Mouse (Mus musculus) liver, embryonic 12.5 days (tissue): ENCODE results near the gene Prss56. TPM values are rescaled to one million over a fixed set of nuclear protein-coding genes. Genes with fewer than 3 reads are reported as not detected.

ENCODE experiments used
- ATAC-seq: fragments of 200-750 bp; cut with Nextera tagmentation; 2 replicates; pipeline ENCODE4 v1.8.0; 2017; ENCODE audit warnings: moderate number of reproducible peaks, mild to moderate bottlenecking, moderate library complexity
- H3K27ac ChIP-seq: fragments of 300-500 bp; sonication (generic); 2 replicates; pipeline ENCODE4 v1.5.1; 2016; ENCODE audit warnings: mild to moderate bottlenecking
- H3K27me3 ChIP-seq: fragments of 300-500 bp; sonication (generic); replicated peaks from 2 replicates; pipeline ENCODE4 v1.6.1; 2016; ENCODE audit warnings: mild to moderate bottlenecking, moderate library complexity
- H3K36me3 ChIP-seq: fragments of 300-500 bp; sonication (generic); 2 replicates; pipeline ENCODE4 v1.6.1; 2016; ENCODE audit warnings: mild to moderate bottlenecking, moderate library complexity
- H3K4me1 ChIP-seq: fragments of 300-500 bp; sonication (generic); 2 replicates; pipeline ENCODE4 v1.6.1; 2016
- H3K4me2 ChIP-seq: fragments of 300-500 bp; sonication (generic); 2 replicates; pipeline ENCODE4 v1.6.1; 2016; ENCODE audit warnings: mild to moderate bottlenecking, moderate library complexity
- H3K4me3 ChIP-seq: fragments of 300-500 bp; sonication (generic); 2 replicates; pipeline ENCODE4 v1.5.1; 2016; ENCODE audit warnings: mild to moderate bottlenecking, moderate library complexity
- H3K9ac ChIP-seq: fragments of 300-500 bp; sonication (generic); 2 replicates; pipeline ENCODE4 v1.6.1; 2016; ENCODE audit warnings: mild to moderate bottlenecking, moderate library complexity
- H3K9me3 ChIP-seq: fragments of 300-500 bp; sonication (generic); replicated peaks from 2 replicates; pipeline ENCODE4 v1.6.1; 2016; ENCODE audit warnings: mild to moderate bottlenecking, moderate library complexity
- WGBS: fragments of 180-500 bp; shearing (Covaris S2); methylation state at CpG from one replicate; pipeline ENCODE4 v1.1.7; 2016; ENCODE audit not compliant: insufficient replicate concordance; 5-methylcytosine and 5-hydroxymethylcytosine counted together
- polyA plus RNA-seq: library from polyadenylated mRNA; unstranded; fragments of >200 nt; fragmentation: Nextera tagmentation; extraction: Ambion mirVana; gene quantifications from 2 replicates; pipeline ENCODE4 v1.2.1, GENCODE M21; 2016

The Prss56 gene
- polyA plus RNA-seq, 1 experiment from 2014 or later, result not detected

DNA sequence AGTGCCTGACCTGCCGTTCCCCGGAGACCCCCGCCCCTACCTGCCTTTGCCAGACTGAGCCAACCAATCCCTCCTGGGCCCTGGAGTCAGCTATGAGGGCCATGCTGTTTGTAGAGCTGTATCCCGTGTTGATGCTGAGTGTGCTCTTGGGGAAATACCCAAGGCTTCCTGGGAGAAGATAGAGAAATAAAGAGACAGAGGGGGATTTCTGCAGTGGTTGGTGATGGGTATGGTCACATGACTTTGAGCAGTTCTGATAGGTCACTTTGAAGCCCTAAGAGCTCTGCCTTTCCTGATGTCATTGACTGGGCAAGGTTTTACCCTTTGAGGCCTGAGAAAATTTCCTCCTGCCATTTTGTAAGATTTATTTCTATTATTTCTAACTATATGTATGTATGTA lies 28.3 kb downstream of the Prss56 start:
- Histone ChIP-seq H3K4me2 (no peak overlapping the region), H3K4me3 (no peak overlapping the region), H3K4me1 (peaks cover 27% of the 10 kb centered on the region)

GRCm38 (mm10) chr1:87213735-87214704 lies 30.9 kb downstream of the Prss56 start, which contains the start of gene Eif4e2:
Gene Eif4e2 (plus strand): TSS chr1:87213914.
- Histone ChIP-seq H3K27me3 (peaks cover 15% of the 10 kb centered on the region), H3K4me2 (peak within 1 kb of the TSS; percentile 93), H3K9me3 (no peaks in the 10 kb centered on the region), H3K9ac (peak within 1 kb of the TSS; percentile 98), H3K27ac (peak within 1 kb of the TSS; percentile 99), H3K4me1 (peaks cover 49% of the 10 kb centered on the region), H3K4me3 (peak within 1 kb of the TSS; percentile 96), H3K36me3 (peaks cover 34% of the 10 kb centered on the region)
- ATAC-seq, result peak; percentile 97
- WGBS, result under 1% methylated on average over 84 of the region's 99 CpGs

More for the DNA sequence above, 28.3 kb downstream of the Prss56 start:
- Histone ChIP-seq H3K27me3 (peaks cover 41% of the 10 kb centered on the region), H3K27ac (no peak overlapping the region), H3K36me3 (peaks cover 10% of the 10 kb centered on the region; the same call in 1 of the 2 replicates), H3K9me3 (no peaks in the 10 kb centered on the region), H3K9ac (no peak overlapping the region)
- ATAC-seq, result no peak
- WGBS, result 64% methylated on average over 4 of the region's 4 CpGs

- Histone ChIP-seq H3K4me1 (peaks cover 49% of the 10 kb centered on the region), H3K9me3 (no peaks in the 10 kb centered on the region), H3K27me3 (peaks cover 8% of the 10 kb centered on the region; the same call in 1 of the 2 replicates), H3K4me2 (peak overlapping the region; percentile 93), H3K27ac (peak overlapping the region; percentile 99), H3K4me3 (peak overlapping the region; percentile 96), H3K9ac (peak overlapping the region; percentile 98), H3K36me3 (peaks cover 41% of the 10 kb centered on the region)
- no peak for ATAC-seq
- 9% methylated on average over 4 of the region's 4 CpGs for WGBS
Observed at GRCm38 (mm10) chr1:87214748-87215147, 31.6 kb downstream of the Prss56 start.

DNA sequence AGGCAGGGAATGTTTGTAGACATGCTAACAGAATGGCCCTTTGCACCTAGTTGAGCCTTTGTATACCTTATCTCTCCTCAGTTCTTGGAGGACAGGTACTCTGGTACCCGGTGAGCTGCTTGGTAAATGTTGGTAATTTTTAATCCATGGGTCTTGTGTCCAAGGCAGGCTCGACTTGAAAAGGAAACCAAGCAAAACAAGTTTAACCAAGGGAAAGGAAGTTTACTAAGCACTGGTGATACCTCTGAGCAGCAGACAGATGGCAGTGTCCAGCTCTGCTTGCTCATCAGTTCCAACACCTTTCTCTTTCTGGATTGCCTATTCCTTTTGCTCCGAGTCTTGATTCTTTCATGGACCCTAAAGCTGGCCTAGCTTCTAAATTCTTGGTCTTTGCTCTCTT lies 34.8 kb downstream of the Prss56 start:
- H3K36me3 ChIP-seq, result peaks cover 73% of the 10 kb centered on the region
- 57% methylated on average over 3 of the region's 3 CpGs for WGBS
- H3K4me1 ChIP-seq, result peaks cover 47% of the 10 kb centered on the region
- H3K9ac ChIP-seq, result no peak overlapping the region
- no peak for ATAC-seq
- no peak overlapping the region for H3K27ac ChIP-seq
- no peaks in the 10 kb centered on the region for H3K9me3 ChIP-seq
- H3K4me2 ChIP-seq, result no peak overlapping the region
- no peak overlapping the region for H3K4me3 ChIP-seq
- H3K27me3 ChIP-seq, result no peaks in the 10 kb centered on the region

DNA sequence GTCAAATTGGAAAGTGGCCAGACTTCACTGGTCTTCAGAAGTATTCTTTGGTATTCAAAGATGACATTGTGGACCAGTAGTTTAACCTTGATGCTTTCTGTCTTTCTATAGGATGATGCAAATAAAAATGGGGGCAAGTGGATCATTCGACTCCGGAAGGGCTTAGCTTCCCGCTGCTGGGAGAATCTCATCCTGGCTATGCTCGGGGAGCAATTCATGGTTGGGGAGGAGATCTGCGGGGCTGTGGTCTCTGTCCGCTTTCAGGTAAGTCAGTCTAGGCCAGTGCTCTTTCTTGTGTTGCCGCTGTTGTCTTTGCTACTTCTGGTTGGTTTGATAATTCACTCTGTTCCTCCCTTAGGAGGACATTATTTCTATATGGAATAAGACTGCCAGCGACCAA lies 42.6 kb downstream of the Prss56 start:
- no peak overlapping the region for H3K27ac ChIP-seq
- H3K9me3 ChIP-seq, result no peaks in the 10 kb centered on the region
- no peak overlapping the region for H3K4me2 ChIP-seq
- H3K4me3 ChIP-seq, result no peak overlapping the region
- no peaks in the 10 kb centered on the region for H3K27me3 ChIP-seq
- ATAC-seq, result no peak
- peaks cover 94% of the 10 kb centered on the region for H3K36me3 ChIP-seq
- no peaks in the 10 kb centered on the region for H3K4me1 ChIP-seq
- no peak overlapping the region for H3K9ac ChIP-seq
- WGBS, result 86% methylated on average over 8 of the region's 8 CpGs

DNA sequence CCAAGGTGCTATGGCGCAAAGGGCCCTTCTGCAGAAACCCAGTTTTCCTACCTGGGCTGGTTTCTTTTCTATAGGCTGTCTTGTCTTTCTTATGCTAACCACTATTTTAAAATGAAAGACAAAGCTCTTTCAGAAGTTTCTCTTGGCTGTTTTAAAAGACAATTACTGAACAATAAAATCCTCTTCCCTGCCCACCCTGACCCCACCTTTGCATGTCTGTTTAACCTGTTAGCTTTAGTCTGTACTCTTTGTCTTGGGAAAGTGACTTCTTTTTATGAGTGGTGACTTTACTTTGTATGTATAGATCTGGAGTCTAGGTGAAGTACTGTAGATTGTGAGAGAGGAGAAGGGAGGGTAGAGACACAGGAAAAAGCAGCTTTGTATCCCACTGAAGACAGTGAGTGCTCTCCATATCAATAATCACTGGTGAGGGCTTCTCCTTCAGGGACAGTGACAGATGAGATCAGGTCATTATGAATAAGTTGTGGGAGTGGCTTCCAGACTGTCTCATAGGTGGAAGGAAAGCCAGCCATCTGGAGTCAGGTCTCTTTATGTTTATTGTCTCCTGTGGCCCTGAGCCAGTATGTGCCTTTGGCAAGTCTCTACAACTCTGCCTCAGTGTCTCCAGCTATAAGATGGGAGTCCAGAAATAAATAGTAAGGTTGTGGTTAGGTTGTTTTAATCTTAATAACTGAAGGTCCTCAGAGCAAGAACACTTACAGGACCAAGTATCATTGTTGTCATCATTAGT lies 43.5 kb downstream of the Prss56 start:
- WGBS, result 85% methylated on average over 1 of the region's 1 CpGs
- Histone ChIP-seq H3K4me3 (no peak overlapping the region), H3K4me1 (no peaks in the 10 kb centered on the region), H3K9ac (no peak overlapping the region), H3K27me3 (no peaks in the 10 kb centered on the region), H3K4me2 (no peak overlapping the region), H3K27ac (no peak overlapping the region), H3K36me3 (peaks cover 91% of the 10 kb centered on the region), H3K9me3 (no peaks in the 10 kb centered on the region)
- no peak for ATAC-seq

GRCm38 (mm10) chr1:87227160-87227550 lies 44.0 kb downstream of the Prss56 start:
- H3K4me2 ChIP-seq, result no peak overlapping the region
- no peaks in the 10 kb centered on the region for H3K27me3 ChIP-seq
- H3K4me3 ChIP-seq, result no peak overlapping the region
- no peaks in the 10 kb centered on the region for H3K9me3 ChIP-seq
- 80% methylated on average over 3 of the region's 3 CpGs for WGBS
- peaks cover 91% of the 10 kb centered on the region for H3K36me3 ChIP-seq
- no peak for ATAC-seq
- H3K9ac ChIP-seq, result no peak overlapping the region
- H3K27ac ChIP-seq, result no peak overlapping the region
- H3K4me1 ChIP-seq, result no peaks in the 10 kb centered on the region

DNA sequence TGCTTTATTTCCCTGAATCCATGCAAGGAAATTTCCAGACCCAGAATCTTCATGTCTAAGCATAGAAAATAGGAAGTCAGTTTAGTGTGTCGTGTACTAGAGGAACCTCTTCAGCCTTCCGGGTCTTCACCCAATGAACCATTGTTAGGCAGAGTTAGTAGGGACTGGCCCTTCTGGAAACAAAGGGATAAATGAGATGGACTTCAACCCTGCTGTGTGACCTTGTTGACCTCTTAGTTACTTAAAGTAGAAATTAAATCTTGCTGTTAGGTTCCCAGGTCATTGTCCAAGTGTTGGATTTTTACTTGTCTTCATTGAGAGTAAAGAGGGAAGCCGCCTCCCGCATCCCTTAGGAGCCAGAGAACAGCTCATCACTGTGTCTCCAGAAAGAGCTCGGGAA lies 47.5 kb downstream of the Prss56 start:
- H3K36me3 ChIP-seq, result peaks cover 89% of the 10 kb centered on the region
- 79% methylated on average over 5 of the region's 5 CpGs for WGBS
- H3K27me3 ChIP-seq, result no peaks in the 10 kb centered on the region
- ATAC-seq, result no peak
- H3K9me3 ChIP-seq, result no peaks in the 10 kb centered on the region
- H3K4me2 ChIP-seq, result no peak overlapping the region
- H3K4me1 ChIP-seq, result no peaks in the 10 kb centered on the region
- no peak overlapping the region for H3K9ac ChIP-seq
- H3K27ac ChIP-seq, result no peak overlapping the region
- no peak overlapping the region for H3K4me3 ChIP-seq

DNA sequence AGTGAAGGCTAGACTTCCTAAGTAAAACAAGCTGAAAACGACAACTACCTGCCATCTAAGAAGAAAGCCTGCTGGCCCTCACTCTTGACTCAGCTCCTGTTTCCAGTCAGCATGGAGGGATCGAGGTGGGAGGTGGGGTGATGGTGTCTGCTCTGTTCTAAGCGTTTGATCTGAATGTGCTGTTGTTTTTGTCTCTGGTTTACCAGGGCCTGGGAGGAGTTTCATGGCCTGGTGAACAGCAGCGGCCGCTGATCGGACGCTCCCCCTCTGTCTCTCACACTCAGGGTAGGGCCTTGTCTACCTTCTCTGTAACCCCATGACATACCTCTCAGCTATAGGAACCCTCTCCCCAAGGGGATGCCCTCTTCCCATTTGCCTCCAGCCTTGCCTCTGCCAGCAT lies 49.1 kb downstream of the Prss56 start:
- Histone ChIP-seq H3K9me3 (no peaks in the 10 kb centered on the region), H3K4me3 (no peak overlapping the region), H3K4me1 (no peaks in the 10 kb centered on the region), H3K27ac (no peak overlapping the region), H3K9ac (no peak overlapping the region), H3K36me3 (peaks cover 88% of the 10 kb centered on the region), H3K4me2 (no peak overlapping the region), H3K27me3 (no peaks in the 10 kb centered on the region)
- ATAC-seq, result no peak
- 82% methylated on average over 7 of the region's 7 CpGs for WGBS

Other genes starting within 250 kb of the Prss56 start
- gene Alppl2, start 93.4 kb upstream of the Prss56 start, polyA plus RNA-seq, result 0.14 TPM in 1 of 2 replicates, not detected in the other
- not detected in 2 replicates for gene Alpi, start 81.7 kb upstream of the Prss56 start, polyA plus RNA-seq
- not detected in 2 replicates for gene Akp3, start 58.3 kb upstream of the Prss56 start, polyA plus RNA-seq
- 0.12 and 0.35 TPM in 2 replicates for gene Ecel1, start 26.8 kb upstream of the Prss56 start, polyA plus RNA-seq
- gene Chrnd, start 7.3 kb downstream of the Prss56 start, polyA plus RNA-seq, result 0.07 TPM in 1 of 2 replicates, not detected in the other
- gene Chrng, start 21.3 kb downstream of the Prss56 start, polyA plus RNA-seq, result 0.52 and 0.54 TPM in 2 replicates
- gene Eif4e2, start 30.6 kb downstream of the Prss56 start, polyA plus RNA-seq, result 114 and 117 TPM in 2 replicates
- gene Efhd1, start 81.0 kb downstream of the Prss56 start, polyA plus RNA-seq, result not detected in 2 replicates
- 25.4 and 27.8 TPM in 2 replicates for gene Gigyf2, start 143.7 kb downstream of the Prss56 start, polyA plus RNA-seq
- gene Kcnj13, start 211.4 kb downstream of the Prss56 start, polyA plus RNA-seq, result 0.43 and 0.79 TPM in 2 replicates